Mouse (Mus musculus): ENCODE data around the gene Nacc2. TPM values are rescaled to one million over a fixed set of nuclear protein-coding genes. Genes with fewer than 3 reads are reported as not detected.

The Nacc2 gene
- 14.1 and 16.5 TPM in 2 replicates for polyA plus RNA-seq (2015; fragmentation: Nextera tagmentation; extraction: Ambion mirVana)

GRCm38 (mm10) chr2:26123079-26123648 is at the start of gene Nacc2:
Nacc2 (minus strand) TSS chr2:26123220.
- 0 out of 2 replicates have a peak, but pooled peaks have one; percentile 5 for ATAC-seq (ENCODE audit: insufficient read depth, low FRiP score, low read depth)
- WGBS = 27% methylated on average over 9 of the region's 9 CpGs
- Histone ChIP-seq H3K36me3 (no peaks in the 10 kb centered on the region), H3K4me2 (peak within 1 kb of the TSS; percentile 98), H3K9ac (peak within 1 kb of the TSS; percentile 84), H3K4me1 (peaks cover 27% of the 10 kb centered on the region), H3K4me3 (replicated peaks) (peak within 1 kb of the TSS; percentile 74), H3K9me3 (no peaks in the 10 kb centered on the region), H3K27ac (peak within 1 kb of the TSS; percentile 48), H3K27me3 (replicated peaks) (no peaks in the 10 kb centered on the region; the same call in 1 of the 2 replicates)

DNA sequence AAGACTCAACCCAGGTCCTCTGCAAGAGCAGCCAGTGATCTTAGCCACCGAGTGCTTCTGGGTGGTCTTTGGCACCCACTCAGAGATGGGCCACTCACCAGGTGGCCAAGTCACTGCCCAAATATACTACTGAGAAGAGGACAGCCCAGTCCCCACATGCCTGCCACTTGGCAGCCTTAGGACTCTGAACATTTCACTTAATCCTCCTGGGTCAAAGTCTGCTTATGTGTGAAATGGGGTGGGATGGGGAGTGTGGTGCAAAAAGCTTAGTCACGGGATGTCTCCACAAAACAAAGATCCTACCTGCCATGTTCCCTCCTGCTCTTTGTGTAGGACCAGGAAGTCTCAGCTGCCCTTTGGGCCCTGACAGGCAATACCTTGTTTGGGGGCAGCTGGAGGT is 49.1 kb upstream of the Nacc2 start:
- no peaks in the 10 kb centered on the region; the same call in 1 of the 2 replicates for H3K27me3 ChIP-seq (replicated peaks)
- H3K4me1 ChIP-seq = no peaks in the 10 kb centered on the region
- no peak overlapping the region for H3K9ac ChIP-seq
- no peak for ATAC-seq (ENCODE audit: insufficient read depth, low FRiP score, low read depth)
- WGBS = 75% methylated on average over 2 of the region's 2 CpGs
- H3K9me3 ChIP-seq = no peaks in the 10 kb centered on the region
- H3K27ac ChIP-seq = no peak overlapping the region
- no peaks in the 10 kb centered on the region for H3K36me3 ChIP-seq
- no peak overlapping the region for H3K4me3 ChIP-seq (replicated peaks)
- H3K4me2 ChIP-seq = no peak overlapping the region

GRCm38 (mm10) chr2:26170376-26170775 is 47.4 kb upstream of the Nacc2 start:
- H3K9ac ChIP-seq = no peak overlapping the region
- H3K4me1 ChIP-seq = no peaks in the 10 kb centered on the region
- no peaks in the 10 kb centered on the region for H3K36me3 ChIP-seq
- H3K4me3 ChIP-seq (replicated peaks) = no peak overlapping the region
- no peaks in the 10 kb centered on the region; the same call in 1 of the 2 replicates for H3K27me3 ChIP-seq (replicated peaks)
- H3K27ac ChIP-seq = no peak overlapping the region
- ATAC-seq (ENCODE audit: insufficient read depth, low FRiP score, low read depth) = no peak
- 43% methylated on average over 2 of the region's 2 CpGs for WGBS
- H3K9me3 ChIP-seq = no peaks in the 10 kb centered on the region
- H3K4me2 ChIP-seq = no peak overlapping the region

DNA sequence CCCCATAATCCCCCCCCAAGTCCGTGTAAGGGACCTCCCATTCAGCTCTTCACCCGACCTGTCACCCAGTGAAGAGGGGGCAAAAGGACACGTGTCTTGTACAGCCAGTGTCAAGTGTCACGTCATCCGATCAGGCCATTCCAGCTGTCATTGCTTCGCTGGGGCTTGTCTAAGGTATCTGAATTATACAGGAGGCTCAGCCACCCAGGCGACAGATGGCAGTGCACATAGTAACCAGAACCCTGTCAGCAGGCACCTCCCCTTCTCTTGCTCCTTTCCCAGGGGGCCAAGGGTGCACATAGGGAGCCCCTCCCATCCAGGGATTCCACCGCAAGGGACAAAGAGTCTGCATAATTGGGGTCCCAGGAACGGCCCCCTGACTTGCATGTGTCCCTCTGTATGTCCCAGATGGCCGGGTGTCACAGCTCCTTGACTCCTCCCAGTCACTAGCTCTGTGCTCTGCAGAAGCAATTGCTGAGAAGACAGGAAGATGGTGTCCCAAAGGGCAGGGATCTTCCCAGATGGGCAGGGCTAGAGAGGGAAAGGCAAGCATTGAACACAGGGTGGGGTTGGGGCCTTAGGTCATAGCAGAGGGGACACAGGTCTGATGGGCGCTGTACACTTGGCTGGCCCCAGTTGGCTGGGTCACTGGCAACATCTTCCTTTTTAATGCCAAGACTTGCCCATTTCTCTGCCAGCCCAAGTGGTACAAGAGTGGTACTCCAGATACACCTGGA is 46.0 kb upstream of the Nacc2 start:
- Histone ChIP-seq H3K36me3 (no peaks in the 10 kb centered on the region), H3K27me3 (replicated peaks) (no peaks in the 10 kb centered on the region; the same call in 1 of the 2 replicates), H3K9ac (no peak overlapping the region), H3K27ac (no peak overlapping the region), H3K4me3 (replicated peaks) (no peak overlapping the region), H3K4me1 (no peaks in the 10 kb centered on the region), H3K4me2 (no peak overlapping the region), H3K9me3 (no peaks in the 10 kb centered on the region)
- no peak for ATAC-seq (ENCODE audit: insufficient read depth, low FRiP score, low read depth)
- WGBS = 33% methylated on average over 11 of the region's 11 CpGs

DNA sequence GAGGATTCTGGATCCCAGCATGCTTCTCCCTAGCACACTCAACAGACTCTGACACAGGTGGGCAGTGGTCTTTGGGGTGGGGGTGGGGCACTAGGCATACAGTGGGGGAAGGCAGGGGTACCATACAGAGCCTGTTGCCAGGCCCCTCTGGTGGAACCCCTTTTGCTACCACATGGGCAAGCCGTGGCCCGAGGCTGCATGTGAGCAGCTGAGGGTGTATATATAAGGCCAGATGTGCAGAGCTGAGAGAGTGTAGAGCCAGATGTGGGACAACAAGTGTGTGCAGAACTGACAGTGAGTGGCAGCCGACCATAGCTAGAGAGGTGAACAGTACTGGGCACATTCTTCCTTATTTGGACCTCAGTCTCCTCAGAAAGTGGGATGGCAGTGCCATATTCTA is 43.9 kb upstream of the Nacc2 start:
- H3K4me3 ChIP-seq (replicated peaks) = no peak overlapping the region
- 85% methylated on average over 3 of the region's 3 CpGs for WGBS

DNA sequence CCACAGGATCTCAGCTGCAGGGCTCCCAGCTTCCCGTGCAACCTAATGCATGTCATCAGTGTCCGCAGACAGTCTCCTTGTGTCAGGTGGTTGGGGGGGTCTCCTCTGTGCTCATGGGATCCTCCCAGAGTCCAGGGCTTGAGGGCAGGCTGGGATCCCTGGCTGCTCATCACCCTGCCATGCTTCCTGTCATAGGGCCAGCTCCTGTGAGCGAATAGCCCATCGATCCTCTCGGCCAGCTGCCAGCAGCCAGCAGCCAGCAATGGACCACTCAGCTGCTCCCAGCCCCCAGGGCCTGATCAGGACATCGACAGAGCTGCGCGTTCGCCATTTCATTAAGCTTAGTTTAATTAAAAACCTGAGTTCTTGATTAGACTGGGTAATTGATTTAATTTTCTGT is 35.0 kb upstream of the Nacc2 start:
- Histone ChIP-seq H3K27ac (no peak overlapping the region), H3K4me3 (replicated peaks) (no peak overlapping the region), H3K9me3 (no peaks in the 10 kb centered on the region), H3K27me3 (replicated peaks) (no peaks in the 10 kb centered on the region), H3K4me2 (no peak overlapping the region), H3K9ac (no peak overlapping the region), H3K36me3 (no peaks in the 10 kb centered on the region), H3K4me1 (no peaks in the 10 kb centered on the region)
- 85% methylated on average over 9 of the region's 9 CpGs for WGBS
- no peak for ATAC-seq (ENCODE audit: insufficient read depth, low FRiP score, low read depth)

More for the DNA sequence above, 43.9 kb upstream of the Nacc2 start:
- no peak for ATAC-seq (ENCODE audit: insufficient read depth, low FRiP score, low read depth)
- Histone ChIP-seq H3K27me3 (replicated peaks) (no peaks in the 10 kb centered on the region; the same call in 1 of the 2 replicates), H3K9me3 (no peaks in the 10 kb centered on the region), H3K4me2 (no peak overlapping the region), H3K36me3 (no peaks in the 10 kb centered on the region), H3K27ac (no peak overlapping the region), H3K9ac (no peak overlapping the region), H3K4me1 (no peaks in the 10 kb centered on the region)

- WGBS = 66% methylated on average over 10 of the region's 10 CpGs
- Histone ChIP-seq H3K27ac (no peak overlapping the region), H3K27me3 (replicated peaks) (no peaks in the 10 kb centered on the region), H3K9me3 (no peaks in the 10 kb centered on the region), H3K4me3 (replicated peaks) (no peak overlapping the region), H3K4me1 (no peaks in the 10 kb centered on the region), H3K36me3 (no peaks in the 10 kb centered on the region), H3K4me2 (no peak overlapping the region), H3K9ac (no peak overlapping the region)
- no peak for ATAC-seq (ENCODE audit: insufficient read depth, low FRiP score, low read depth)
Measured at GRCm38 (mm10) chr2:26156191-26156977, 33.4 kb upstream of the Nacc2 start.

DNA sequence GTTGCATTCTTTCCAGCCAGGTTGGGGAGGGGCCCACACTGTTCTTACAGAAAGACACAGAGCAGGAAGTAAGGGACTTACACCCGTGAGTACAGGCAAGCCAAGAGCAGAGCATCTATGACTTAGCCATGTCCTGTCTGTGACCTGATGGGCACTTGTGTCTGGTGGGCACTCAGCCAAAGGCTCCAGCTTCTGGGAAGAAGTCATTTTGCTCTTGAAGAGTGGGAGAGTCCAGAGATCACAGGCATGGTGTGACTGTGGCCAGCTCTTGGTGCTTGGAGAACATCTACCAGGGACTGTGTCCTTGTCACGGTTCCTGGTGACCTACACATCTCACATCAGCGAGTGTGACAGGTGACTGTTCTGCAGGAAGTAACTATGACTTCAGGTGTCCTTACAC is 32.7 kb upstream of the Nacc2 start:
- Histone ChIP-seq H3K4me1 (no peaks in the 10 kb centered on the region), H3K9ac (no peak overlapping the region), H3K4me2 (no peak overlapping the region), H3K27me3 (replicated peaks) (no peaks in the 10 kb centered on the region), H3K27ac (no peak overlapping the region), H3K9me3 (no peaks in the 10 kb centered on the region), H3K4me3 (replicated peaks) (no peak overlapping the region), H3K36me3 (no peaks in the 10 kb centered on the region)
- no peak for ATAC-seq (ENCODE audit: insufficient read depth, low FRiP score, low read depth)
- WGBS = 62% methylated on average over 3 of the region's 3 CpGs

DNA sequence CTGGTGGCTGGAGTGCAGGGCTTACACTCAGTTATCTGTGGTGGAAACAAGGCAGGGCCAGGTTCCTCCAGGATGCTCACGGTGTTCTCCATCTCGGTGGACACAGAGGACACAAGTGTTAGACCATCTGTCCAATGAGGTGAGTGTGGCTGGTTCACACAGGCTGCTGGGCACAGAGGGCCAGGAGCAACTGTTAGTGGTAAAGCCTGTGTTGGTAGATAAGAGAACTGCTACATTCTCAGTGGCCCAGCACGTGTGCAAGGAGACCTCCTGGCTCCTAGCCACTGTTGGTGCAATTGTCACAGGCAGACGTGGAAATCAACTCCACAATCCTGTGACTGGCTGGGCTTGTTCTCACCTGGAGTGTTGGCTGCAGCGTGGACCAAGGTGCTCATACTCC is 31.6 kb upstream of the Nacc2 start:
- 58% methylated on average over 5 of the region's 5 CpGs for WGBS
- no peak overlapping the region for H3K4me3 ChIP-seq (replicated peaks)

GRCm38 (mm10) chr2:26153909-26154340 is 30.9 kb upstream of the Nacc2 start:
- Histone ChIP-seq H3K27ac (no peak overlapping the region), H3K9me3 (no peaks in the 10 kb centered on the region), H3K27me3 (replicated peaks) (no peaks in the 10 kb centered on the region), H3K4me3 (replicated peaks) (no peak overlapping the region), H3K9ac (no peak overlapping the region), H3K4me1 (no peaks in the 10 kb centered on the region), H3K4me2 (no peak overlapping the region), H3K36me3 (no peaks in the 10 kb centered on the region)
- whole genome bisulfite sequencing = 10% methylated on average over 4 of the region's 4 CpGs
- ATAC-seq (ENCODE audit: insufficient read depth, low FRiP score, low read depth) = peak; percentile 47; the same call in 1 of the 2 replicates

More for the DNA sequence above, 31.6 kb upstream of the Nacc2 start:
- ATAC-seq (ENCODE audit: insufficient read depth, low FRiP score, low read depth) = no peak
- H3K9ac ChIP-seq = no peak overlapping the region
- no peak overlapping the region for H3K4me2 ChIP-seq
- H3K4me1 ChIP-seq = no peaks in the 10 kb centered on the region
- H3K27me3 ChIP-seq (replicated peaks) = no peaks in the 10 kb centered on the region
- H3K9me3 ChIP-seq = no peaks in the 10 kb centered on the region
- H3K27ac ChIP-seq = no peak overlapping the region
- H3K36me3 ChIP-seq = no peaks in the 10 kb centered on the region

GRCm38 (mm10) chr2:26153295-26153694 is 30.3 kb upstream of the Nacc2 start:
- no peak for ATAC-seq (ENCODE audit: insufficient read depth, low FRiP score, low read depth)
- Histone ChIP-seq H3K9ac (no peak overlapping the region), H3K27me3 (replicated peaks) (no peaks in the 10 kb centered on the region), H3K4me1 (no peaks in the 10 kb centered on the region), H3K27ac (no peak overlapping the region), H3K36me3 (no peaks in the 10 kb centered on the region), H3K4me2 (no peak overlapping the region), H3K4me3 (replicated peaks) (no peak overlapping the region), H3K9me3 (no peaks in the 10 kb centered on the region)
- WGBS = 26% methylated on average over 4 of the region's 4 CpGs

Data from stomach, embryonic 15.5 days (tissue).